In genomic region chr8:85301941-85302340, GRCm38 (mm10) we compare ENCODE assay signal across 18 mouse cellular contexts. TPM values are rescaled to one million over a fixed set of nuclear protein-coding genes. Genes with fewer than 3 reads are reported as not detected.
DNase-seq lines count a peak whose midpoint lies in the region; ATAC-seq and TF ChIP-seq lines count a peak whose summit lies in the region.
"Had no signal": no experiment of that assay in that cellular context is flagged by ENCODE, and none has a peak within 500 bp of the region (broad histone marks: within the 10 kb centered on the region; RNA-seq: fewer than 3 reads in every experiment).

No protein-coding gene starts in this region.

- no peak for ATAC-seq in forebrain, postnatal 0 days
- ATAC-seq in limb, embryonic 12.5 days (ENCODE audit: insufficient number of reproducible peaks, insufficient read depth, low FRiP score, low TSS enrichment, low read depth), result no peak
- ATAC-seq in limb, embryonic 13.5 days (ENCODE audit: low FRiP score, low read depth), result no peak
- ATAC-seq in intestine, embryonic 16.5 days, result no peak

- peaks cover 61% of the 10 kb centered on the region for H3K36me3 ChIP-seq in forebrain, embryonic 10.5 days (replicated peaks)
- H3K36me3 ChIP-seq in forebrain, postnatal 0 days (ENCODE audit: insufficient read depth), result peaks cover 29% of the 10 kb centered on the region
- peaks cover 51% of the 10 kb centered on the region for H3K36me3 ChIP-seq in limb, embryonic 12.5 days
- H3K36me3 ChIP-seq in limb, embryonic 10.5 days, result peaks cover 60% of the 10 kb centered on the region
- H3K36me3 ChIP-seq in limb, embryonic 13.5 days, result peaks cover 47% of the 10 kb centered on the region
- H3K36me3 ChIP-seq in intestine, embryonic 16.5 days (ENCODE audit: control insufficient read depth, insufficient read depth, low read length), result peaks cover 16% of the 10 kb centered on the region; the same call in 1 of the 2 replicates

- H3K4me2 ChIP-seq in forebrain, postnatal 0 days (ENCODE audit: low read depth), result no peak overlapping the region
- peak overlapping the region; percentile 10; the same call in 1 of the 2 replicates for H3K4me2 ChIP-seq in limb, embryonic 12.5 days
- 0 out of 2 replicates have a peak overlapping the region, but pooled peaks have one; percentile 14 for H3K4me2 ChIP-seq in limb, embryonic 13.5 days (replicated peaks)
- no peak overlapping the region for H3K4me2 ChIP-seq in intestine, embryonic 16.5 days (ENCODE audit: low read depth, low read length)
- H3K4me2 ChIP-seq: heart, embryonic 12.5 days had no signal

- no peaks in the 10 kb centered on the region for H3K9me3 ChIP-seq in forebrain, embryonic 10.5 days
- H3K9me3 ChIP-seq in forebrain, postnatal 0 days (ENCODE audit: low read length), result no peaks in the 10 kb centered on the region
- no peaks in the 10 kb centered on the region for H3K9me3 ChIP-seq in limb, embryonic 12.5 days
- H3K9me3 ChIP-seq in limb, embryonic 10.5 days (replicated peaks), result no peaks in the 10 kb centered on the region
- H3K9me3 ChIP-seq in limb, embryonic 13.5 days, result no peaks in the 10 kb centered on the region
- H3K9me3 ChIP-seq in intestine, embryonic 16.5 days (ENCODE audit: control insufficient read depth, low read length), result no peaks in the 10 kb centered on the region
- H3K9me3 ChIP-seq: heart, embryonic 12.5 days had no signal

- 65% methylated on average over 1 of the region's 1 CpGs for WGBS in forebrain, embryonic 10.5 days
- WGBS in forebrain, postnatal 0 days, result 39% methylated on average over 1 of the region's 1 CpGs
- 73% methylated on average over 1 of the region's 1 CpGs for WGBS in limb, embryonic 12.5 days
- 88% methylated on average over 1 of the region's 1 CpGs for WGBS in limb, embryonic 10.5 days
- WGBS in limb, embryonic 13.5 days, result 55% methylated on average over 1 of the region's 1 CpGs
- WGBS in intestine, embryonic 16.5 days, result 33% methylated on average over 1 of the region's 1 CpGs

- no peak overlapping the region for H3K27ac ChIP-seq in forebrain, embryonic 10.5 days
- no peak overlapping the region for H3K27ac ChIP-seq in forebrain, postnatal 0 days (ENCODE audit: low read depth, low read length)
- H3K27ac ChIP-seq in limb, embryonic 12.5 days, result no peak overlapping the region
- no peak overlapping the region for H3K27ac ChIP-seq in limb, embryonic 10.5 days
- H3K27ac ChIP-seq in limb, embryonic 13.5 days, result no peak overlapping the region
- no peak overlapping the region for H3K27ac ChIP-seq in intestine, embryonic 16.5 days (ENCODE audit: low read length)

- H3K4me3 ChIP-seq in forebrain, embryonic 10.5 days, result peak overlapping the region; percentile 8; the same call in 1 of the 2 replicates
- no peak overlapping the region for H3K4me3 ChIP-seq in forebrain, postnatal 0 days (ENCODE audit: low read depth, low read length)
- H3K4me3 ChIP-seq in limb, embryonic 12.5 days (replicated peaks), result no peak overlapping the region
- no peak overlapping the region for H3K4me3 ChIP-seq in limb, embryonic 10.5 days
- no peak overlapping the region for H3K4me3 ChIP-seq in limb, embryonic 13.5 days
- no peak overlapping the region for H3K4me3 ChIP-seq in intestine, embryonic 16.5 days (ENCODE audit: low read length)
- H3K4me3 ChIP-seq: heart, embryonic 12.5 days had no signal

- H3K27me3 ChIP-seq in forebrain, embryonic 10.5 days (ENCODE audit: poor library complexity, severe bottlenecking), result no peaks in the 10 kb centered on the region
- H3K27me3 ChIP-seq in forebrain, postnatal 0 days (ENCODE audit: insufficient read depth, low read length), result no peaks in the 10 kb centered on the region
- no peaks in the 10 kb centered on the region for H3K27me3 ChIP-seq in limb, embryonic 12.5 days
- H3K27me3 ChIP-seq in limb, embryonic 10.5 days (ENCODE audit: low read depth, poor library complexity, severe bottlenecking), result no peaks in the 10 kb centered on the region
- no peaks in the 10 kb centered on the region for H3K27me3 ChIP-seq in limb, embryonic 13.5 days
- no peaks in the 10 kb centered on the region for H3K27me3 ChIP-seq in intestine, embryonic 16.5 days (replicated peaks; ENCODE audit: control insufficient read depth, insufficient read depth, low read length)
- H3K27me3 ChIP-seq: heart, embryonic 12.5 days had no signal

- no peak for TF ChIP-seq CTCF in forebrain, postnatal 0 days (IDR thresholded peaks at IDR 0.05; ENCODE audit: low read depth)

- H3K9ac ChIP-seq in forebrain, postnatal 0 days, result no peak overlapping the region
- no peak overlapping the region; the same call in 1 of the 2 replicates for H3K9ac ChIP-seq in limb, embryonic 12.5 days (replicated peaks)
- H3K9ac ChIP-seq in limb, embryonic 13.5 days, result no peak overlapping the region
- H3K9ac ChIP-seq in intestine, embryonic 16.5 days (ENCODE audit: low read depth, low read length), result no peak overlapping the region
- H3K9ac ChIP-seq: heart, embryonic 12.5 days had no signal

- intact Hi-C loops in left cerebral cortex, postnatal 25 days (cut with DNase I), result loop anchor here (10.0 kb wide), 1 partner anchor 253 kb away; the partner anchor contains the start of gene Dnaja2

- H3K4me1 ChIP-seq in forebrain, embryonic 10.5 days, result peaks cover 38% of the 10 kb centered on the region
- peaks cover 13% of the 10 kb centered on the region; the same call in 1 of the 2 replicates for H3K4me1 ChIP-seq in forebrain, postnatal 0 days (ENCODE audit: insufficient read depth)
- peaks cover 29% of the 10 kb centered on the region for H3K4me1 ChIP-seq in limb, embryonic 12.5 days (replicated peaks)
- peaks cover 22% of the 10 kb centered on the region for H3K4me1 ChIP-seq in limb, embryonic 10.5 days
- H3K4me1 ChIP-seq in limb, embryonic 13.5 days, result peaks cover 31% of the 10 kb centered on the region
- H3K4me1 ChIP-seq in intestine, embryonic 16.5 days (ENCODE audit: control insufficient read depth, insufficient read depth, low read length), result peaks cover 19% of the 10 kb centered on the region

- DNase-seq in forebrain, embryonic 10.5 days (ENCODE audit: extremely low spot score, low spot score), result no peak
- DNase-seq in forebrain, postnatal 0 days, result no peak
- no peak for DNase-seq in limb, embryonic 10.5 days (ENCODE audit: low spot score)
- peak; percentile 29 for DNase-seq in 416B (ENCODE audit: low read depth)
- DNase-seq in left cerebral cortex, postnatal 25 days (ENCODE audit: low spot score in 2 of 2), result no peak
- DNase-seq: cerebellum, adult 9-11 months; embryo, embryonic 11 days; gastrocnemius, postnatal 14 days; heart, postnatal 4 days; kidney, adult 8-10 months; kidney, postnatal 4 days; lung, postnatal 14 days; right cerebral cortex, adult 18-20 months; thymus, adult 2 months had no signal

RNA-seq across cellular contexts. Expression of gene Vps35, which starts 2.3 kb away (rescaled TPM):
- polyA plus RNA-seq in forebrain, embryonic 10.5 days (2016; fragmentation: Nextera tagmentation; extraction: Ambion mirVana), result 148 and 149 TPM in 2 replicates
- 185 and 199 TPM in 2 replicates for total RNA-seq in forebrain, postnatal 0 days (2014; rRNA removed)
- polyA plus RNA-seq in forebrain, postnatal 0 days (2015; fragmentation: Nextera tagmentation; extraction: Ambion mirVana), result 151 and 169 TPM in 2 replicates
- 138 and 140 TPM in 2 replicates for polyA plus RNA-seq in limb, embryonic 12.5 days (2016; fragmentation: Nextera tagmentation; extraction: Ambion mirVana)
- 128 and 137 TPM in 2 replicates for polyA plus RNA-seq in limb, embryonic 10.5 days (2016; fragmentation: Nextera tagmentation; extraction: Ambion mirVana)
- polyA plus RNA-seq in limb, embryonic 13.5 days (2015; fragmentation: Nextera tagmentation; extraction: Ambion mirVana), result 128 and 136 TPM in 2 replicates
- 196 and 202 TPM in 2 replicates for polyA plus RNA-seq in intestine, embryonic 16.5 days (2015; fragmentation: Nextera tagmentation; extraction: Ambion mirVana)
- 100 to 1,000 TPM; 137 to 143 TPM for total RNA-seq in left cerebral cortex, postnatal 25 days (2021)

RNA-seq across cellular contexts. Expression of gene Orc6, which starts 2.5 kb away (rescaled TPM):
- polyA plus RNA-seq in forebrain, embryonic 10.5 days (2016; fragmentation: Nextera tagmentation; extraction: Ambion mirVana), result 164 and 172 TPM in 2 replicates
- 57.1 and 62.1 TPM in 2 replicates for total RNA-seq in forebrain, postnatal 0 days (2014; rRNA removed)
- polyA plus RNA-seq in forebrain, postnatal 0 days (2015; fragmentation: Nextera tagmentation; extraction: Ambion mirVana), result 61.8 and 72.9 TPM in 2 replicates
- 132 TPM in 2 replicates for polyA plus RNA-seq in limb, embryonic 12.5 days (2016; fragmentation: Nextera tagmentation; extraction: Ambion mirVana)
- polyA plus RNA-seq in limb, embryonic 10.5 days (2016; fragmentation: Nextera tagmentation; extraction: Ambion mirVana), result 156 and 158 TPM in 2 replicates
- 109 and 116 TPM in 2 replicates for polyA plus RNA-seq in limb, embryonic 13.5 days (2015; fragmentation: Nextera tagmentation; extraction: Ambion mirVana)
- polyA plus RNA-seq in intestine, embryonic 16.5 days (2015; fragmentation: Nextera tagmentation; extraction: Ambion mirVana), result 70.5 and 84.6 TPM in 2 replicates
- 10 to 100 TPM; 27.1 to 31.9 TPM for total RNA-seq in left cerebral cortex, postnatal 25 days (2021)

Comparison
In these comparisons a context has a peak if more than half of its experiments do, and no peak if none do; other contexts are left out.
1. H3K4me2 ChIP-seq: peak in limb, embryonic 12.5 days (single experiment) and limb, embryonic 13.5 days (single experiment); none in forebrain, postnatal 0 days (single experiment) and intestine, embryonic 16.5 days (single experiment).